ENCODE assay signal across 23 mouse cellular contexts in genomic region chr11:118471676-118472075, GRCm38 (mm10). TPM values are rescaled to one million over a fixed set of nuclear protein-coding genes. Genes with fewer than 3 reads are reported as not detected.
A peak's percentile ranks its signal among the peaks of the same experiment; 100 is the strongest.
DNase-seq lines count a peak whose midpoint lies in the region; ATAC-seq lines count a peak whose summit lies in the region.
"Had no signal": no experiment of that assay in that cellular context is flagged by ENCODE, and none has a peak within 500 bp of the region (broad histone marks: within the 10 kb centered on the region; RNA-seq: fewer than 3 reads in every experiment).

No protein-coding gene starts in this region.

- WGBS in midbrain, embryonic 10.5 days, result 79% methylated on average over 13 of the region's 13 CpGs
- 69% methylated on average over 13 of the region's 13 CpGs for WGBS in midbrain, embryonic 15.5 days

- no peak overlapping the region for H3K9ac ChIP-seq in midbrain, embryonic 15.5 days
- H3K9ac ChIP-seq: forebrain, embryonic 15.5 days; heart, embryonic 13.5 days; hindbrain, embryonic 12.5 days had no signal

- no peak overlapping the region for H3K4me3 ChIP-seq in midbrain, embryonic 10.5 days
- H3K4me3 ChIP-seq in midbrain, embryonic 15.5 days, result no peak overlapping the region
- H3K4me3 ChIP-seq: forebrain, embryonic 15.5 days; heart, embryonic 13.5 days; hindbrain, embryonic 12.5 days; layer of hippocampus, adult 2 months; limb, embryonic 10.5 days had no signal

- H3K27ac ChIP-seq in midbrain, embryonic 10.5 days (replicated peaks), result peak overlapping the region; percentile 55; the same call in 1 of the 2 replicates
- no peak overlapping the region for H3K27ac ChIP-seq in midbrain, embryonic 15.5 days
- H3K27ac ChIP-seq: forebrain, embryonic 15.5 days; heart, embryonic 13.5 days; hindbrain, embryonic 12.5 days; layer of hippocampus, adult 2 months; limb, embryonic 10.5 days had no signal

- no peak for ATAC-seq in midbrain, embryonic 15.5 days (replicated peaks)
- ATAC-seq: activated CD4-positive, CD25-positive, alpha-beta regulatory T cell, adult 4 months; forebrain, embryonic 15.5 days had no signal

- peaks cover 28% of the 10 kb centered on the region for H3K4me1 ChIP-seq in midbrain, embryonic 10.5 days
- peaks cover 7% of the 10 kb centered on the region for H3K4me1 ChIP-seq in midbrain, embryonic 15.5 days

- peaks cover 15% of the 10 kb centered on the region for H3K27me3 ChIP-seq in midbrain, embryonic 10.5 days (ENCODE audit: low read depth, poor library complexity, severe bottlenecking)
- H3K27me3 ChIP-seq in midbrain, embryonic 15.5 days (replicated peaks), result no peaks in the 10 kb centered on the region
- H3K27me3 ChIP-seq: forebrain, embryonic 15.5 days; heart, embryonic 13.5 days; hindbrain, embryonic 12.5 days had no signal

- peak; percentile 36 for DNase-seq in embryo, embryonic 10 days (ENCODE audit: low spot score)
- DNase-seq in embryo, embryonic 11 days, result no peak
- DNase-seq in midbrain, embryonic 10.5 days (ENCODE audit: low spot score), result no peak
- peak; percentile 54 for DNase-seq in thymus, postnatal 14 days
- no peak for DNase-seq in thymus, adult 18-20 months
- peak; percentile 52 for DNase-seq in thymus, postnatal 4 days
- no peak for DNase-seq in liver
- DNase-seq: adrenal gland, adult 8-10 months; cerebellum, adult 11-12 months; cerebellum, postnatal 14 days; gastrocnemius, postnatal 10 days; heart, adult 18-20 months; heart, postnatal 14 days; kidney, postnatal 14 days; lung, postnatal 4 days; right cerebral cortex, adult 18-20 months had no signal

- no peaks in the 10 kb centered on the region for H3K36me3 ChIP-seq in midbrain, embryonic 10.5 days
- no peaks in the 10 kb centered on the region for H3K36me3 ChIP-seq in midbrain, embryonic 15.5 days (replicated peaks)
- H3K36me3 ChIP-seq: forebrain, embryonic 15.5 days; heart, embryonic 13.5 days; hindbrain, embryonic 12.5 days; limb, embryonic 10.5 days had no signal

- H3K9me3 ChIP-seq in midbrain, embryonic 10.5 days (replicated peaks), result no peaks in the 10 kb centered on the region
- H3K9me3 ChIP-seq in midbrain, embryonic 15.5 days, result no peaks in the 10 kb centered on the region
- H3K9me3 ChIP-seq: forebrain, embryonic 15.5 days; heart, embryonic 13.5 days; hindbrain, embryonic 12.5 days; limb, embryonic 10.5 days had no signal

- H3K4me2 ChIP-seq in midbrain, embryonic 15.5 days, result no peak overlapping the region
- H3K4me2 ChIP-seq: forebrain, embryonic 15.5 days; heart, embryonic 13.5 days; hindbrain, embryonic 12.5 days had no signal

RNA-seq across cellular contexts. Expression of gene Engase, which starts 5.0 kb away (rescaled TPM):
- 7.3 and 8.6 TPM in 2 replicates for polyA plus RNA-seq in midbrain, embryonic 10.5 days (2016; fragmentation: Nextera tagmentation; extraction: Ambion mirVana)
- polyA plus RNA-seq in midbrain, embryonic 15.5 days (2015; fragmentation: Nextera tagmentation; extraction: Ambion mirVana), result 6.6 and 8.2 TPM in 2 replicates

RNA-seq across cellular contexts. Expression of gene C1qtnf1, which starts 43.7 kb away (rescaled TPM):
- polyA plus RNA-seq in midbrain, embryonic 10.5 days (2016; fragmentation: Nextera tagmentation; extraction: Ambion mirVana), result 2.0 and 2.9 TPM in 2 replicates
- polyA plus RNA-seq in midbrain, embryonic 15.5 days (2015; fragmentation: Nextera tagmentation; extraction: Ambion mirVana), result 4.2 and 4.3 TPM in 2 replicates
- polyA plus RNA-seq: activated CD4-positive, CD25-positive, alpha-beta regulatory T cell, adult 4 months had no signal

RNA-seq across cellular contexts. Expression of gene Cant1, which starts 52.8 kb away (rescaled TPM):
- polyA plus RNA-seq in midbrain, embryonic 10.5 days (2016; fragmentation: Nextera tagmentation; extraction: Ambion mirVana), result 22.8 and 23.3 TPM in 2 replicates
- polyA plus RNA-seq in midbrain, embryonic 15.5 days (2015; fragmentation: Nextera tagmentation; extraction: Ambion mirVana), result 30.6 and 35.1 TPM in 2 replicates

Comparison
In these comparisons a context has a peak if more than half of its experiments do, and no peak if none do; other contexts are left out.
1. DNase-seq: peak in embryo, embryonic 10 days (single experiment), thymus, postnatal 14 days (single experiment) and thymus, postnatal 4 days (single experiment); none in embryo, embryonic 11 days (single experiment), midbrain, embryonic 10.5 days (single experiment), thymus, adult 18-20 months (0 of 2) and liver (single experiment).